Mouse (Mus musculus): Measurements from ENCODE around the gene Scgb1b24. TPM values are rescaled to one million over a fixed set of nuclear protein-coding genes. Genes with fewer than 3 reads are reported as not detected.

The Scgb1b24 gene
- polyA plus RNA-seq (2014; fragmentation: Nextera tagmentation; extraction: Ambion mirVana): not detected in 2 replicates

- H3K27ac ChIP-seq (ENCODE audit: low read depth, low read length): no peak within 1 kb of the TSS
- WGBS: 80% methylated on average over 3 of the region's 3 CpGs
- ATAC-seq (ENCODE audit: low FRiP score, low TSS enrichment): no peak
- no peak within 1 kb of the TSS for H3K4me2 ChIP-seq (replicated peaks; ENCODE audit: low read depth, low read length)
- H3K9me3 ChIP-seq (ENCODE audit: control insufficient read depth, low read length): peaks cover 24% of the 10 kb centered on the region
- H3K4me1 ChIP-seq (ENCODE audit: control insufficient read depth, insufficient read depth, low read length): no peaks in the 10 kb centered on the region
- no peak within 1 kb of the TSS for H3K9ac ChIP-seq (ENCODE audit: low read depth, low read length)
- no peaks in the 10 kb centered on the region for H3K36me3 ChIP-seq (ENCODE audit: control insufficient read depth, insufficient read depth, low read length)
- H3K27me3 ChIP-seq (ENCODE audit: control insufficient read depth, insufficient read depth, low read length): no peaks in the 10 kb centered on the region
- H3K4me3 ChIP-seq (ENCODE audit: low read length): no peak within 1 kb of the TSS
These were observed at the start of gene Scgb1b24 for GRCm38 (mm10) chr7:33743499-33743898. Gene Scgb1b24, plus strand, starts transcription at chr7:33743799.

DNA sequence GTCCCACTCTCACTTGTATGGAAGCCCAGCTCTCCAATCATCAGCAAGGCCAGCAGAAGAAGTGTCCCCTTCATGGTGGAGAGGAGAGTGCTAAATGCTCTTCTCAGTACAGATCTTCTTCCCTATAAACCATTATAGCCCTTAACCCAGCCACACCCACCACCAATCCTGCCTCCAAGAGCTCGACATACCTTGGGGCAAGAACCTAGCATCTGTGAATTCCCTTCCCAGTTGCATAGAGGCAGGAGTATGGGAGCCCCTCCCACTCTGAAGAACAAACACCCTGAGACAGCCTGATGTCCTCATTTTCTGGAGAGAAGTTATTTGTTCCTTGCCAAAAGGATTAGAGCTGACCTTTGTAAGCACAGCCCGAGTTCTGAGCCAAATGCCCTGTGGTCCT is 4.4 kb upstream of the Scgb1b24 start, which contains the start of gene Scgb2b24:
Scgb2b24 (minus strand) TSS at position 101 of the 400 bp plus-strand sequence.
- Histone ChIP-seq H3K9ac (ENCODE audit: low read depth, low read length) (no peak within 1 kb of the TSS), H3K27me3 (ENCODE audit: control insufficient read depth, insufficient read depth, low read length) (no peaks in the 10 kb centered on the region), H3K4me1 (ENCODE audit: control insufficient read depth, insufficient read depth, low read length) (no peaks in the 10 kb centered on the region), H3K9me3 (ENCODE audit: control insufficient read depth, low read length) (peaks cover 39% of the 10 kb centered on the region), H3K36me3 (ENCODE audit: control insufficient read depth, insufficient read depth, low read length) (no peaks in the 10 kb centered on the region), H3K4me3 (ENCODE audit: low read length) (no peak within 1 kb of the TSS), H3K4me2 (replicated peaks; ENCODE audit: low read depth, low read length) (no peak within 1 kb of the TSS), H3K27ac (ENCODE audit: low read depth, low read length) (no peak within 1 kb of the TSS)
- ATAC-seq (ENCODE audit: low FRiP score, low TSS enrichment): no peak
- WGBS: 85% methylated on average over 2 of the region's 2 CpGs

Other genes starting within 250 kb of the Scgb1b24 start
- gene Scgb2b21, start 223.3 kb upstream of the Scgb1b24 start, polyA plus RNA-seq (2014; fragmentation: Nextera tagmentation; extraction: Ambion mirVana): not detected in 2 replicates
- gene Scgb2b24, start 4.5 kb upstream of the Scgb1b24 start, polyA plus RNA-seq (2014; fragmentation: Nextera tagmentation; extraction: Ambion mirVana): not detected in 2 replicates
- not detected in 2 replicates for gene Scgb2b26, start 201.2 kb downstream of the Scgb1b24 start, polyA plus RNA-seq (2014; fragmentation: Nextera tagmentation; extraction: Ambion mirVana)

All from kidney, embryonic 14.5 days (tissue).